Mouse (Mus musculus): ENCODE measurements around the gene Morc2a. TPM values are rescaled to one million over a fixed set of nuclear protein-coding genes. Genes with fewer than 3 reads are reported as not detected.

Morc2a gene
- 14.0 and 21.5 TPM in 2 replicates for total RNA-seq (2023)

DNA sequence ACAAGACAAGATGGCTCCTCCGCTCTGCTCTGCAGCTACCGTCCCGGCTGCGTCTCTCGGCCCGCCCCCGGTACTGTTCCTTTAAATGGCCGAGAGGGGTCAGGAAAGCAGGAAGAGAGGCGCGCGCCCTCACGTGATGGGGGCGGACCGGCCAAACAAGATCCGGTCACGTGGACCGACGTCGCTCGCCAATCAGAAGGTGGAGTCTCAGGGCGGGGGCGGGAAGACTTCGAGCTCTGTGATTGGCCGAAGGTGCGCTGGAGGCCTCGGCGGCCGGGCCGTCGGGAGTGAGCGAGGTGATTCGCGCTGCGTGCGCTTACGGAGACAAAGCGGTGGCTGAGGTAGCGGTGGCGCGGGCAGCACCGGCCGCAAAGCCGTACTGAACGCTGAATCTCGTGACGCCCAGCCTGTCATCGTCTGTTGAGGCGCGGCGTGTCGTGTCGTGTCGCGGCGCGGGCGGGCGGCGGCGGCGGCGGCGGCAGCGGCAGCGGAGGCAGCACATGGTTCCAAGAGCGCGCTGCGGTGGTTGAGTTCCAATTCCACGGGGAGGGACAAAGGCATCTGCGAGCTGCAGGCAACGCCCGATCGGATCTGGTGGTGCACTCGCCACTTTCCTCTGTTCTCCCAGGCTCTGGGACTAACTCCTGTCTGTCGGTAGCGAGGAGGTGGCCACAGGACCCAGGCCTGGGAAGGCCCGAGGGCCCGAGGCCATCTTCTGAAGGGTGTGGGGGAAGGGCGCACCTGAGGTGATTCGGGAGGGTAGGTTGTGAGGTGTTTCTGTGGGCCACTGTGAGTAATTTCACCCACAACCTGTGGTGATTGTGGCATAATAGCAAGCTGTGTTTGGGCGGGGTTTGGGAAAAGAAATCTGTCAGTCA is at the start of gene Morc2a:
TSS of gene Morc2a (plus strand) at position 228 of the 878 bp plus-strand sequence.

Other genes with a start within 250 kb of the Morc2a start
- gene Limk2, start 240.0 kb upstream of the Morc2a start, total RNA-seq (2023): 50.4 and 59.0 TPM in 2 replicates
- 24.5 and 31.8 TPM in 2 replicates for gene Rnf185, start 196.8 kb upstream of the Morc2a start, total RNA-seq (2023)
- gene Pla2g3, start 160.9 kb upstream of the Morc2a start, total RNA-seq (2023): not detected in 2 replicates
- gene Inpp5j, start 144.4 kb upstream of the Morc2a start, total RNA-seq (2023): 6.7 and 7.2 TPM in 2 replicates
- gene Selenom, start 134.5 kb upstream of the Morc2a start, total RNA-seq (2023): 3.6 TPM in 2 replicates
- gene Smtn, start 108.6 kb upstream of the Morc2a start, total RNA-seq (2023): 12.8 and 18.3 TPM in 2 replicates
- gene Osbp2, start 214.7 kb downstream of the Morc2a start, total RNA-seq (2023): not detected in 2 replicates
- 0.47 TPM in 1 of 2 replicates, not detected in the other for gene 4921536K21Rik, start 245.9 kb downstream of the Morc2a start, total RNA-seq (2023)
- 3.8 and 4.9 TPM in 2 replicates for gene Dusp18, start 246.0 kb downstream of the Morc2a start, total RNA-seq (2023)

Measured in neutrophil, adult 65 days (primary cell).